Mouse (Mus musculus) kidney, embryonic 16.5 days (tissue): ENCODE measurements around the gene Utf1. TPM values are rescaled to one million over a fixed set of nuclear protein-coding genes. Genes with fewer than 3 reads are reported as not detected.
A peak's percentile ranks its signal among the peaks of the same experiment; 100 is the strongest.

Source experiments
- ATAC-seq: fragments of 200-750 bp; cut with Nextera tagmentation; 2 replicates; pipeline ENCODE4 v1.8.0; 2017; ENCODE audit warnings: moderate TSS enrichment; ENCODE audit not compliant: low FRiP score, low TSS enrichment
- H3K27ac ChIP-seq: fragments of 300-500 bp; sonication (generic); 2 replicates; pipeline ENCODE4 v1.5.1; 2014; ENCODE audit warnings: low read length
- H3K27me3 ChIP-seq: fragments of 300-500 bp; sonication (generic); 2 replicates; pipeline ENCODE4 v1.6.1; 2014; ENCODE audit warnings: low read length, control low read depth, mixed read lengths; ENCODE audit not compliant: insufficient read depth
- H3K36me3 ChIP-seq: fragments of 300-500 bp; sonication (generic); 2 replicates; pipeline ENCODE4 v1.6.1; 2014; ENCODE audit warnings: low read length, control low read depth, mixed read lengths; ENCODE audit not compliant: insufficient read depth
- H3K4me1 ChIP-seq: fragments of 300-500 bp; sonication (generic); 2 replicates; pipeline ENCODE4 v1.6.1; 2014; ENCODE audit warnings: low read length, control low read depth, mixed read lengths; ENCODE audit not compliant: insufficient read depth
- H3K4me2 ChIP-seq: fragments of 300-500 bp; sonication (generic); replicated peaks from 2 replicates; pipeline ENCODE4 v1.6.1; 2014; ENCODE audit warnings: low read depth, low read length
- H3K4me3 ChIP-seq: fragments of 300-500 bp; sonication (generic); 2 replicates; pipeline ENCODE4 v1.5.1; 2014; ENCODE audit warnings: mild to moderate bottlenecking, low read length
- H3K9ac ChIP-seq: fragments of 300-500 bp; sonication (generic); replicated peaks from 2 replicates; pipeline ENCODE4 v1.6.1; 2014; ENCODE audit warnings: low read length
- H3K9me3 ChIP-seq: fragments of 300-500 bp; sonication (generic); 2 replicates; pipeline ENCODE4 v1.6.1; 2016; ENCODE audit warnings: low read length, control low read depth
- WGBS: fragments of 180-500 bp; shearing (Covaris S2); extraction: QIAGEN DNeasy Blood & Tissue Kit; methylation state at CpG from one replicate; pipeline ENCODE4 v1.1.7; 2014; 5-methylcytosine and 5-hydroxymethylcytosine counted together
- polyA plus RNA-seq: library from polyadenylated mRNA; unstranded; fragments of >200 nt; fragmentation: Nextera tagmentation; extraction: Ambion mirVana; gene quantifications from 2 replicates; pipeline ENCODE4 v1.2.1, GENCODE M21; 2015

Utf1 gene
- polyA plus RNA-seq, 1 experiment from 2014 or later: 0.21 TPM

- H3K9ac ChIP-seq: no peak overlapping the region
- no peak for ATAC-seq
- 49% methylated on average over 5 of the region's 5 CpGs for WGBS
Measured at GRCm38 (mm10) chr7:139968428-139968827, 24.8 kb downstream of the Utf1 start.

GRCm38 (mm10) chr7:139969348-139970130, 25.9 kb downstream of the Utf1 start:
- Histone ChIP-seq H3K9me3 (no peaks in the 10 kb centered on the region), H3K9ac (no peak overlapping the region), H3K27ac (no peak overlapping the region), H3K27me3 (no peaks in the 10 kb centered on the region; the same call in 1 of the 2 replicates), H3K36me3 (no peaks in the 10 kb centered on the region), H3K4me2 (no peak overlapping the region), H3K4me1 (no peaks in the 10 kb centered on the region), H3K4me3 (no peak overlapping the region)
- 41% methylated on average over 10 of the region's 10 CpGs for WGBS
- ATAC-seq: no peak

More at GRCm38 (mm10) chr7:139968428-139968827, 24.8 kb downstream of the Utf1 start:
- Histone ChIP-seq H3K9me3 (no peaks in the 10 kb centered on the region), H3K36me3 (no peaks in the 10 kb centered on the region), H3K27me3 (no peaks in the 10 kb centered on the region; the same call in 1 of the 2 replicates), H3K4me1 (no peaks in the 10 kb centered on the region), H3K4me2 (no peak overlapping the region), H3K27ac (no peak overlapping the region), H3K4me3 (no peak overlapping the region)

- ATAC-seq: no peak
- no peaks in the 10 kb centered on the region for H3K4me1 ChIP-seq
- H3K36me3 ChIP-seq: no peaks in the 10 kb centered on the region
- no peak overlapping the region for H3K4me2 ChIP-seq
- H3K9me3 ChIP-seq: no peaks in the 10 kb centered on the region
- no peaks in the 10 kb centered on the region; the same call in 1 of the 2 replicates for H3K27me3 ChIP-seq
- H3K4me3 ChIP-seq: no peak overlapping the region
- 77% methylated on average over 10 of the region's 10 CpGs for WGBS
- no peak overlapping the region for H3K9ac ChIP-seq
- no peak overlapping the region for H3K27ac ChIP-seq
Measured at GRCm38 (mm10) chr7:139970216-139970919, 26.8 kb downstream of the Utf1 start.

GRCm38 (mm10) chr7:139970979-139971378, 27.4 kb downstream of the Utf1 start:
- no peaks in the 10 kb centered on the region for H3K4me1 ChIP-seq
- 84% methylated on average over 5 of the region's 5 CpGs for WGBS
- no peak overlapping the region for H3K27ac ChIP-seq
- H3K36me3 ChIP-seq: no peaks in the 10 kb centered on the region
- no peaks in the 10 kb centered on the region for H3K9me3 ChIP-seq
- H3K4me2 ChIP-seq: no peak overlapping the region
- no peaks in the 10 kb centered on the region; the same call in 1 of the 2 replicates for H3K27me3 ChIP-seq
- H3K4me3 ChIP-seq: no peak overlapping the region
- no peak overlapping the region for H3K9ac ChIP-seq
- ATAC-seq: no peak

- no peak overlapping the region for H3K4me3 ChIP-seq
- H3K27me3 ChIP-seq: no peaks in the 10 kb centered on the region; the same call in 1 of the 2 replicates
- no peak for ATAC-seq
- H3K36me3 ChIP-seq: no peaks in the 10 kb centered on the region
- H3K4me2 ChIP-seq: no peak overlapping the region
- no peak overlapping the region for H3K27ac ChIP-seq
- no peaks in the 10 kb centered on the region for H3K4me1 ChIP-seq
- 75% methylated on average over 6 of the region's 6 CpGs for WGBS
- no peaks in the 10 kb centered on the region for H3K9me3 ChIP-seq
- H3K9ac ChIP-seq: no peak overlapping the region
Measured at GRCm38 (mm10) chr7:139971436-139971835, 27.8 kb downstream of the Utf1 start.

GRCm38 (mm10) chr7:139972923-139973331, 29.3 kb downstream of the Utf1 start:
- Histone ChIP-seq H3K27ac (no peak overlapping the region), H3K4me2 (no peak overlapping the region), H3K4me1 (no peaks in the 10 kb centered on the region), H3K27me3 (no peaks in the 10 kb centered on the region), H3K36me3 (no peaks in the 10 kb centered on the region), H3K9me3 (no peaks in the 10 kb centered on the region), H3K9ac (no peak overlapping the region), H3K4me3 (no peak overlapping the region)
- ATAC-seq: no peak

- no peak for ATAC-seq
- Histone ChIP-seq H3K36me3 (no peaks in the 10 kb centered on the region), H3K4me2 (no peak overlapping the region), H3K27me3 (no peaks in the 10 kb centered on the region), H3K4me1 (peaks cover 8% of the 10 kb centered on the region; the same call in 1 of the 2 replicates), H3K4me3 (no peak overlapping the region), H3K9me3 (no peaks in the 10 kb centered on the region), H3K27ac (no peak overlapping the region), H3K9ac (no peak overlapping the region)
- WGBS: 79% methylated on average over 10 of the region's 10 CpGs
Measured at GRCm38 (mm10) chr7:139974307-139974706, 30.7 kb downstream of the Utf1 start.

GRCm38 (mm10) chr7:139975471-139975870, 31.9 kb downstream of the Utf1 start:
- H3K9ac ChIP-seq: no peak overlapping the region
- H3K4me2 ChIP-seq: no peak overlapping the region
- no peak overlapping the region for H3K4me3 ChIP-seq
- no peak for ATAC-seq
- H3K36me3 ChIP-seq: no peaks in the 10 kb centered on the region
- no peaks in the 10 kb centered on the region for H3K9me3 ChIP-seq
- no peak overlapping the region for H3K27ac ChIP-seq
- H3K4me1 ChIP-seq: peaks cover 8% of the 10 kb centered on the region; the same call in 1 of the 2 replicates
- H3K27me3 ChIP-seq: no peaks in the 10 kb centered on the region
- 51% methylated on average over 5 of the region's 5 CpGs for WGBS

- Histone ChIP-seq H3K4me1 (peaks cover 8% of the 10 kb centered on the region; the same call in 1 of the 2 replicates), H3K36me3 (no peaks in the 10 kb centered on the region), H3K4me2 (peak within 1 kb of the TSS; percentile 90), H3K27ac (no peak within 1 kb of the TSS), H3K27me3 (no peaks in the 10 kb centered on the region), H3K4me3 (peak within 1 kb of the TSS; percentile 70), H3K9me3 (no peaks in the 10 kb centered on the region), H3K9ac (peak within 1 kb of the TSS; percentile 66)
- WGBS: 4% methylated on average over 32 of the region's 32 CpGs
- ATAC-seq: peak; percentile 92
Measured at GRCm38 (mm10) chr7:139978278-139978892, 34.8 kb downstream of the Utf1 start, which contains the start of gene 6430531B16Rik. Gene 6430531B16Rik (minus strand): TSS chr7:139978755.
